Mouse (Mus musculus): ENCODE results near the gene Pgbd5.
A peak's percentile ranks its signal among the peaks of the same experiment; 100 is the strongest.
"Not testable (repeated sequence)": the region's sequence is repeated elsewhere in the genome, so short reads cannot be mapped to it uniquely, and the experiment has no call there.

The Pgbd5 gene

DNA sequence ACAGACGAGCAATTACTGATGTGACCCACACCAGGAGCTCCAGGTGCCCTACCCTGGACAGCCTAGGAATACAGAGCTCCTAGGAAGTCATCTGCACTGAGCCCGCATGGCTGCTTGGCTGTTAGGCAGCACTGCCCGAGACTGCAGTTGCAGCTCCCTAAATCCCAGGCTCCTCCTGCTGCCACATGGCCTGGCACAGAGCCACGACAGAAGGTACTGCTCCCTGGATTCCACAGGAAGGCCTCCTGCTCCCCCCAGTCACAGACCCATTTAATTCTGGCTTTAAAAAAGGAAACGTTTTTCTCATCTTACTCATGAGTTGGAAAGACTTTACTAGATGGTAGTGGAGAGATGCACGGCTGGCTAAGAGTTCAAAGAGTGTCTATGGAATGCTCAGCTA is 10.0 kb downstream of the Pgbd5 start:
- no peak for DNase-seq

GRCm38 (mm10) chr8:124428721-124429120 is 10.7 kb downstream of the Pgbd5 start:
- not testable (repeated sequence) for DNase-seq

DNA sequence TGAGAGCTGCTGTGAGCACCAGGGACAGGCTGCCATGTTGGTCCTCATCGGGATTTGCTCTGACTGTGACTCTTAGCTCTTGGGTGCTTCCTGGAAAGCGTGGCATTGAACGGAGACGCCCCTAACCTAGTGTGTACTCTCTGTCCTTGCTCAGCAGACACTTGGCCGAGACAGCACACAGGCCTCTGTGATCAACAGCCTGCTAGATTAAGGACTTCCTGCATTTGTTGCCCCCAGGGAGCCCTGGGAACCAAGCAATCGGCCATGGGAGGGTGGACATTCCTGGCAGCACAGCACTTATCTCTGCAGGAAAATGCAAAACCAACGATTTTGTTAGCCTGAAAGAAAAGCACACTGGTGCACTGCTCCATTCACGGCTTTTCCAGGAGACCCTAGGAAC is 18.0 kb downstream of the Pgbd5 start:
- no peak for DNase-seq

- no peak for DNase-seq
Observed at GRCm38 (mm10) chr8:124418927-124419326, 20.5 kb downstream of the Pgbd5 start.

GRCm38 (mm10) chr8:124418185-124418584 is 21.3 kb downstream of the Pgbd5 start:
- DNase-seq: no peak

DNA sequence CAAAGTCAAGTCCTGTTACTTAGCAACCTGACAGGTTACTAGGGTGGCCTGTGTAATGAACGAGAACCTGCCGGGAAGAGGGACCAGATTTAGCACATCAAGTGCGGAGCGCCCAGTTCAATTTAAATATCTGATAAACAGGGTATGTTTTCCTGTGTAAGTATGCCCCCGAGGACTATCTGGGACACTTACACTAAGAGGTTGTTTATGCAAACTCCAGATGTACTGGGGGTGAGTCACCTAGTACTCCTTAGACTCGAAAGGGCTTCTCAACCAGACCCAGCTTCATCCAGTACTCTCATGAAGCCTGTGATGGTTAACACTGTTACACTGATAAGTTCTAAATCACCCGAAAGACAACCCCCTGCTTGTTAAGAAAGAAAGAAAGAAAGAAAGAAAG is 22.8 kb downstream of the Pgbd5 start:
- DNase-seq: no peak

DNA sequence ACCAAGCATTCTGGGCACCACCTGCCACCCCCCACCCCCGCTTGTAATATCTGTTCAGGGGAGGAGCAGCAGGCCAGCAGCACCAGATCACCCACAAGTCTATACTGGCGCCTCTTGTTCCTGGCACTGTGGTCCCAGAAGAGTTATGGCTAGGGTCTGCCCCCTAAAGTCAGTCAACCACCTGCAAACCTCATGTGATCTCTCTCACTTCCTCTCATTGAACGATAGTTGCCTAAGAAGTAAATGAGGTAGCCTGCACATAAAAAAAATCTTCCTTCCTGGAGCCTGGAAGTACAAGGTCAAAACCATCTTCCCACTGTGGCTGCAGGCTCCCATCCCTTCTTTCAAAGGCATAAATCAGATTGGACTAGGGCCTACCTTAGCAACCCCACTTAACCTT is 23.7 kb downstream of the Pgbd5 start:
- no peak for DNase-seq

GRCm38 (mm10) chr8:124415002-124415401 is 24.5 kb downstream of the Pgbd5 start:
- DNase-seq: no peak

DNA sequence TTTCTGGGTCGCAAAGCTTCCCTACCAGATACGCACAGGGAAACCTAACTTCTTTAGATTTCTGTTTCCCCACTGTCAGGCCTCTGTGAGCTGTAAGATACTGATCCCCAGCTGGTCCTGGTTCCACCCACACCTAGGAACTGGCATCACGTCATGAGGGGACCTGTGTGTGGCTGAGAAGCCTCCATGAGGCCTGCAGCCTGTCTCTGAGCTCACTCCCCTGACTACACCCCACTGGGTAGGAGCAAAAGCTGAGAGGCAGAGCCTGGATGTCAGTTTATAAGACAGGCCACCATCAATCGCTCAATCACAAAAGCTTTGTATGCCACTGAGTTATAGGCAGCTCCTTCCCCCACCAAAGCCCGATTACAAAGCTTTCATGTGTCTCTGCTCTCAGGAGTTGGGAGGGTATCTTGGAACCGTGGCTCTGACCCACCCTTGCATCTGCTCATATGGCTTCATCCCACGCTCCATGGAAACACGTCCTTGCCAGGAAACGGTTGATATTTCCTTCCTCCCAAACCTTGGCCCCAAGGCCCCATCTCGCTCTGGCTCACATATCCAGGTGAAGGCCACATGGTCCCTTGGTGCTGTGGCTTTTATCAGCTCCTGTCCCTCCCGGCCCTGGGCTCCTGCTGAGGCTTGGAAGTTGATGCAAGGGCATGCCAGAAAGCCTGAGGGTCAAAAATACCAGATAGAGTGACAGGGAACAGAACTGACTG is 26.1 kb downstream of the Pgbd5 start:
- no peak for DNase-seq

- DNase-seq: no peak
Observed at GRCm38 (mm10) chr8:124412496-124413243, 26.8 kb downstream of the Pgbd5 start.

- peak; percentile 49 for DNase-seq
Observed at GRCm38 (mm10) chr8:124404471-124405260, 34.8 kb downstream of the Pgbd5 start.

DNA sequence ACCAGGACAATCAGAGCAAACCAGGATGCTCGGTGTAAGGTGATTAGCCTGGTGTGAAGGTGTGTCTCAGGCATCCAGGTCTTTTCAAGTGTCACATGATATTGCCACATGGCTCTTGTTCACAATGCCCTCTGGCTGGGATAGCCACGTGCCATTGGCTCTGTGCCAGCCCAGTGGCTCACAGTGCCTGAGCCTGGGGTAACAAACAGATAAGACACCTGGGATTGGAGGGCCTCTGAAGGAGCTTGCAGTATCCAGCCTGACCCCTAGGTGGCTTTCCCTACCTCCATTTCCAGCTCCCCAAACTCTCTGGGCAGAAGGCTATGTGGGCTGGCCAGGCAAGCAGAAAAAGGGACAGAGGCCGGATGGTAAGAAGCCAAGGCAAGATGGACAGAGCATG is 35.6 kb downstream of the Pgbd5 start:
- peak; percentile 74 for DNase-seq

DNA sequence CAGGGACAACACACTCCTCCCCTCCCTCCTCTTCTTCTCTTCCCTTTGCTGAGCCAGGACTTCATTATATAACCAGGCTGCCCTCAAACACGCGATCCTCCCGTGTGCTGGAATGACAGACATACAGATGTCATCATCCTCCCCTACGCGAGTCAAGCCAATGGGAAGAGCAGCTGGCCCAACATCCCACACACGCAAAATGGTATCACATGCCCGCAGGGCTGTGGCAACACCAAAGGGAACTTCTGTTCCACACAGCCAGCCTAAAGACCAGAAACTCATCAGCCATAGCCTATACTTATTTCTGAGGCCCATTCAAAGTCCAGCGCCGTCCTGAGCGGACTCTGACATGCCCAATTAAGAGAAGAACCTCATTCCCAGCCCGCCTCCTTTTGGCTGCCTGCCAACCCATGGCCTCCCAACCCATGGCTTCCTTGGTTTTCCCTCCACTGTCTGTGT is 40.0 kb downstream of the Pgbd5 start:
- peak; percentile 74 for DNase-seq

GRCm38 (mm10) chr8:124398843-124399402 is 40.5 kb downstream of the Pgbd5 start:
- peak; percentile 82 for DNase-seq

DNA sequence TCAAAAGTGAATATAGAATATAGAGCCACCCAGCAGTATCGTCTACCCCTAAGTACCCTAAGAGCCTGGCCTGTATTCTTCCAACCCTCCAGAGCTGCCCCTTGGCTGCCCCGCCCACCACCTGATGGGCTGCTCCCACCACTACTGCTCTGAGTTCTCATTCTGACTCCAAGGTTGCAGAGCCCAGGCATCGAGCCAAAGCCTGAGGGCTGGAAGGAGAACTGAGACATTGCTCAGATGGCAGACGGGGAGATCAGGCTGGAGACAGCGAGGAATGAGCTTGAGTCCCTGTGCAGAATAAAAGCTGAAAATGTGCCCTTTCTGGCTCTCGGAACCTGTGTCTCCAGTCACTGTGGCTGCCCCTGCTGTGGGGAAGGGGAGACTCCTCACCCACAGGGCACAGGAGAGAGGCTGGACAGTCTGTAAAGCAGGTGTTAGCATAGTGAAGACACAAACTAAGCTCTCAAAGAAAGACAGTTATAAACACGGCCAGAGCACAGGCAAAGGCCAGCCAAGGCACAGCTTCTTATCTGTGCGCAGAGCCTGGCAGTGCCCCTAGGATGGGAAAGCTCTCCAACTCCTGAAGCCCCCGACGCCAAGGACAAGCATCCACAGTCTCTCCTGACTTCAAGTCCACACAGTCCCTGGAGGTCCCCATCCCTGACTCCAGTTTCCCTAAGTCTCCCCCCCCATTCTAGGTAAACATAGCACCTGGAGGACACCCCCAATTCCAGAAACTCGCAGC is 42.0 kb downstream of the Pgbd5 start:
- no peak for DNase-seq

GRCm38 (mm10) chr8:124396531-124396930 is 42.9 kb downstream of the Pgbd5 start:
- DNase-seq: no peak

DNA sequence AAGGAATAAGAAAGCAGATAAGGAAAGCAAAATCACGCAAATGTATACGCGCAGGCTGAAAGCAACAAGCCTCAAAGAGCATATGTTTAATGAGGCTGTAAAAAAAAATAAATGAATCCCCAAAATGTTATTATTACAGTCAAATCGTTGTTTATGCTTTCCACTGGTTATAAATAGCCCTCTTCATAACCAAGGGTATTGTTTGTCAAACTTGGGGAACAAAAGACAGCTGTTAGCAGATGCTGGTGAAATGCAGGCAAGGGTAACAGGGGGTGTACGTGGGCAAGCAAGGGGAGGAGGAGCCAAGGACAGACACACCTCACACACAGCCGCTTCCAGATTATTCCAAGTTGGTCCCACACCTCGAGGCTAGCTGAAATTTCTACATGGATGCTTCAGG is 44.1 kb downstream of the Pgbd5 start:
- DNase-seq: no peak

DNA sequence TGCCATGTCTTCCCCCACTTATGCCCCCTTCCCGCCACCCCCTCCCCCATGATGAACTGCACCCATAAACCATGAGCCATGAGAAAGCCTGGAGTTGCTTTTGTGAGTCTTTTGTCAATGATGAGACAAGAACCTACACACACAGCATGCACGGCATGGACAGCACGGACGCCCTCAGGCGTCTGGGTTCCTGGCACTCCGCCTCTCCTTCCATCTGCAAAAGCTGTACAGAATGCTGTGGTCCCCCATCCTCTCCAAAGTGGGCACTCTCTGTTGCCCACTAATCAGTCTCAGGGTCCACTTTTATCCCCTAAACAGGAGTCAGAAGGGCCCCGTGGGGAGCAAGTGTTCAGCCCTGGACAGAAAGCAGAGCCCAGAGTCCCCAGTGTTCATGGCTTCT is 44.5 kb downstream of the Pgbd5 start:
- DNase-seq: no peak

DNA sequence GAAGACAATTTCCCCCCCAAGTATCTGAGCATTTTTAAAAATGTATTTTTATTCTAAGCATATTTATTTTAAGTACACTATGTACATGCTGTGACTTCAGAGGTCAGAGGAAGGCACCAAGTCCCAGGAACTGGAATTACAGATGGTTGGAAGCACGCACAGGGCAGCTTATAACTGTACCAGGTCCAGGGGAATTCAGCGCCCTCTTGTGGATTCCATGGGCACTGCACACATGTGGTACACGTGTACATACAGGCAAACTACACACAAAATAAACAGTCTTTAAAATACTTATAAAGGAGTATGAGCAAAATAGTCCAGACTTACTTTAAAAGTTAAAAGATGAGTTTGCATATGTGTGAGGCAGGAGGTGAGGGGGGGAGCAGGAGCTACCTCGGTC is 45.5 kb downstream of the Pgbd5 start:
- DNase-seq: peak; percentile 19

DNA sequence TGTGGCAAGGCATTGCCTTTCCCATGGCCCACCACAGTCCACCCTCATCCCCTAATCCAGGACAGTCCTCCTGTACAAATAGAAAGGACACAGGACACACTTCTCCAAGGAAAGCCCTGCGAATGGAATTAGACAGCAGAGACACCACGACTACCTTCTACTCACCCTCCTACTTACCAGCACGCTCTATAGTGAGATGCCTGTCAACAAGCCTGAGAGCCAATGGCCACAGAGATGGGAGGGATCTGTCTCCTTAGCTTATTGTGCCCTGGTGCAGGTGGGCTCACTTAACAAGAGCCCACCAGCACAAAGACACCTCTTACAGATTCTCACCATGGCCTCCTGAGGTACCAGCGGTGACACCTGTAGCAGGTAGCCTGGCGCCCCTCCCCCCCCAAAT is 46.4 kb downstream of the Pgbd5 start:
- DNase-seq: no peak

DNA sequence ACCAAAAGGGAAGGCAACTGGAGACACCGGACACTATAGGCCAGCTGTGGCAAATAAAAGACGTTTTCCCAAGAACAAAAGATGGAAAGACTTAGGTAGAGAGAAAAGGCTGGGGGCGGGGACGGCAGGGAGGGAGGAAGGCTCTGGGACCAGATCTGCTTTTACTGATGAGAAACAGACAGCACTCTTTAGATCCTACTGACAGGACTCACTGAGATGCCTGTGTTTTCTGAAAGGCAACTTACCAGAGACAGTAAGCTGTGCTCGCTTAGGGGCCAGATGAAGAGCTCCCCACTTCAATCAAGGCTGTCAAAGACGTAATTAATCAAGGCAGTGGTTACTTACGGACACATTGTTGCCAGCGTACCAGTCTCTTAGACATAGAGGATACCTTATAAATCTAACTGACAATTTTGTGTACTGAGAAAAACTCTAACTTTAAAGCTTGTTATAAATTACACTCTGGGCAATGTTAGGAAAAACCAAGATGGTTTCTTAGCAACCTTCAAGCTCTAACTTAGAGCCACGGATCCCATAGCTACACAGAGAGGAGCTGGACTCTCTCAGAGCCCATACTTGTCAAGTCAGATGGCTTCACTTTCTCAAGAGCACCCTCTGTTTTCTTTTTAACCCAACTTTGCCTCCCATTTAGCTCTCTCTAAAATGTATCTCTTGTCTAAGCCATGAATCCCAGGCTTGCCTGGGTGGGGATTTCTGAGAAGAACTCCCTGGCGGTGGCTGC is 47.0 kb downstream of the Pgbd5 start:
- no peak for DNase-seq

GRCm38 (mm10) chr8:124391191-124391590 is 48.3 kb downstream of the Pgbd5 start:
- peak; percentile 34 for DNase-seq

Measured in retina, postnatal 1 day (tissue).